Mouse (Mus musculus) heart, postnatal 0 days (tissue): Measurements from ENCODE around the gene Pde11a. TPM values are rescaled to one million over a fixed set of nuclear protein-coding genes. Genes with fewer than 3 reads are reported as not detected.

Source experiments
- ATAC-seq: fragments of 200-750 bp; cut with Nextera tagmentation; 2 replicates; pipeline ENCODE4 v1.8.0; 2017; ENCODE audit warnings: low read depth, moderate number of reproducible peaks, moderate library complexity; ENCODE audit not compliant: insufficient read depth
- DNase-seq: peaks from one replicate; pipeline ENCODE4 v3.0.0-alpha.2; 2016; ENCODE audit warnings: low spot score
- H3K27ac ChIP-seq: fragments of 300-500 bp; sonication (generic); 2 replicates; pipeline ENCODE4 v1.5.1; 2014; ENCODE audit warnings: low read depth, mild to moderate bottlenecking
- H3K27me3 ChIP-seq: fragments of 300-500 bp; sonication (generic); 2 replicates; pipeline ENCODE4 v1.6.1; 2014; ENCODE audit warnings: low read length, mixed read lengths; ENCODE audit not compliant: control insufficient read depth, insufficient read depth
- H3K36me3 ChIP-seq: fragments of 300-500 bp; sonication (generic); replicated peaks from 2 replicates; pipeline ENCODE4 v1.6.1; 2014; ENCODE audit warnings: low read length, mixed read lengths; ENCODE audit not compliant: control insufficient read depth, insufficient read depth
- H3K4me1 ChIP-seq: fragments of 300-500 bp; sonication (generic); 2 replicates; pipeline ENCODE4 v1.6.1; 2014; ENCODE audit warnings: antibody characterized with exemption; ENCODE audit not compliant: control insufficient read depth, insufficient read depth
- H3K4me2 ChIP-seq: fragments of 300-500 bp; sonication (generic); 2 replicates; pipeline ENCODE4 v1.6.1; 2014; ENCODE audit warnings: low read depth, mild to moderate bottlenecking, low read length, moderate library complexity
- H3K4me3 ChIP-seq: fragments of 300-500 bp; sonication (generic); 2 replicates; pipeline ENCODE4 v1.5.1; 2014; ENCODE audit warnings: low read depth, low read length
- H3K9ac ChIP-seq: fragments of 300-500 bp; sonication (generic); replicated peaks from 2 replicates; pipeline ENCODE4 v1.6.1; 2014; ENCODE audit warnings: low read depth, low read length, mixed read lengths
- H3K9me3 ChIP-seq: fragments of 300-500 bp; sonication (generic); replicated peaks from 2 replicates; pipeline ENCODE4 v1.6.1; 2016; ENCODE audit warnings: low read length; ENCODE audit not compliant: control insufficient read depth
- CTCF ChIP-seq: IDR thresholded peaks from 2 replicates; pipeline ENCODE4 v1.5.1; 2016; ENCODE audit warnings: antibody characterized with exemption, control low read depth, low read depth
- EP300 ChIP-seq: IDR thresholded peaks from 2 replicates; pipeline ENCODE4 v1.6.1; 2016; ENCODE audit warnings: antibody characterized with exemption, low read depth
- WGBS: fragments of 180-500 bp; shearing (Covaris S2); extraction: QIAGEN DNeasy Blood & Tissue Kit; methylation state at CpG from one replicate; pipeline ENCODE4 v1.1.7; 2014; 5-methylcytosine and 5-hydroxymethylcytosine counted together
- polyA plus RNA-seq: library from polyadenylated mRNA; unstranded; fragments of >200 nt; fragmentation: Nextera tagmentation; extraction: Ambion mirVana; gene quantifications from 2 replicates; pipeline ENCODE4 v1.2.1, GENCODE M21; 2015
- total RNA-seq: library from RNA; depleted of rRNA; stranded (reverse); fragments of >200 nt; gene quantifications from 2 replicates; pipeline ENCODE4 v1.2.3, GENCODE M21; 2014; ENCODE audit warnings: low replicate concordance

The Pde11a gene
- total and polyA plus RNA-seq, 2 experiments from 2014 or later, result 0.05 TPM; not detected in 1

- 67% methylated on average over 4 of the region's 4 CpGs for whole genome bisulfite sequencing
- 0 out of 2 replicates have a peak, but pooled peaks cover 11% of the 10 kb centered on the region for H3K4me1 ChIP-seq
- no peak overlapping the region for H3K27ac ChIP-seq
- DNase-seq, result no peak
- no peak overlapping the region for H3K4me2 ChIP-seq
- TF ChIP-seq EP300, result no peak
- TF ChIP-seq CTCF, result no peak
- H3K9ac ChIP-seq, result no peak overlapping the region
- no peaks in the 10 kb centered on the region for H3K36me3 ChIP-seq
- H3K4me3 ChIP-seq, result no peak overlapping the region
- H3K27me3 ChIP-seq, result no peaks in the 10 kb centered on the region
- H3K9me3 ChIP-seq, result no peaks in the 10 kb centered on the region
- no peak for ATAC-seq
Measured at GRCm38 (mm10) chr2:76088844-76089243, 249.7 kb downstream of the Pde11a start.

- no peak for TF ChIP-seq EP300
- peaks cover 13% of the 10 kb centered on the region; the same call in 1 of the 2 replicates for H3K4me1 ChIP-seq
- H3K9me3 ChIP-seq, result no peaks in the 10 kb centered on the region
- H3K4me3 ChIP-seq, result no peak overlapping the region
- ATAC-seq, result peak; percentile 36; the same call in 1 of the 2 replicates
- H3K9ac ChIP-seq, result no peak overlapping the region
- no peaks in the 10 kb centered on the region for H3K36me3 ChIP-seq
- no peaks in the 10 kb centered on the region for H3K27me3 ChIP-seq
- H3K27ac ChIP-seq, result no peak overlapping the region
- DNase-seq, result peak; percentile 12
- H3K4me2 ChIP-seq, result no peak overlapping the region
- 28% methylated on average over 5 of the region's 5 CpGs for WGBS
Measured at GRCm38 (mm10) chr2:76088413-76088812, 250.2 kb downstream of the Pde11a start.

- ATAC-seq, result no peak
- Histone ChIP-seq H3K36me3 (no peaks in the 10 kb centered on the region), H3K9ac (no peak overlapping the region), H3K4me3 (no peak overlapping the region), H3K4me2 (no peak overlapping the region), H3K9me3 (no peaks in the 10 kb centered on the region), H3K4me1 (peaks cover 14% of the 10 kb centered on the region; the same call in 1 of the 2 replicates), H3K27me3 (no peaks in the 10 kb centered on the region), H3K27ac (no peak overlapping the region)
- 49% methylated on average over 3 of the region's 3 CpGs for WGBS
- no peak for TF ChIP-seq CTCF
- no peak for TF ChIP-seq EP300
- no peak for DNase-seq
Measured at GRCm38 (mm10) chr2:76087170-76087569, 251.4 kb downstream of the Pde11a start.

- Histone ChIP-seq H3K27me3 (no peaks in the 10 kb centered on the region), H3K27ac (no peak overlapping the region), H3K4me1 (peaks cover 14% of the 10 kb centered on the region; the same call in 1 of the 2 replicates), H3K9ac (no peak overlapping the region), H3K4me2 (no peak overlapping the region), H3K4me3 (no peak overlapping the region), H3K36me3 (no peaks in the 10 kb centered on the region), H3K9me3 (no peaks in the 10 kb centered on the region)
- ATAC-seq, result no peak
- no peak for DNase-seq
- WGBS, result 77% methylated on average over 4 of the region's 4 CpGs
- no peak for TF ChIP-seq EP300
- no peak for TF ChIP-seq CTCF
Measured at GRCm38 (mm10) chr2:76084982-76085381, 253.6 kb downstream of the Pde11a start.

- Histone ChIP-seq H3K9ac (no peak overlapping the region), H3K9me3 (no peaks in the 10 kb centered on the region), H3K4me1 (peaks cover 14% of the 10 kb centered on the region; the same call in 1 of the 2 replicates), H3K4me2 (no peak overlapping the region), H3K27ac (no peak overlapping the region), H3K36me3 (no peaks in the 10 kb centered on the region), H3K4me3 (no peak overlapping the region), H3K27me3 (no peaks in the 10 kb centered on the region)
- ATAC-seq, result peak; percentile 60
- peak; percentile 22 for DNase-seq
- WGBS, result 20% methylated on average over 3 of the region's 3 CpGs
- no peak for TF ChIP-seq CTCF
- no peak for TF ChIP-seq EP300
Measured at GRCm38 (mm10) chr2:76083901-76084300, 254.7 kb downstream of the Pde11a start.

- 91% methylated on average over 2 of the region's 2 CpGs for WGBS
- DNase-seq (no peak), ATAC-seq (no peak)
- no peaks in the 10 kb centered on the region for H3K27me3 ChIP-seq
- no peaks in the 10 kb centered on the region for H3K36me3 ChIP-seq
- no peak overlapping the region for H3K4me3 ChIP-seq
- no peak overlapping the region for H3K4me2 ChIP-seq
- H3K9ac ChIP-seq, result no peak overlapping the region
- no peak for TF ChIP-seq EP300
- TF ChIP-seq CTCF, result no peak
- no peak overlapping the region for H3K27ac ChIP-seq
- no peaks in the 10 kb centered on the region for H3K9me3 ChIP-seq
- peaks cover 12% of the 10 kb centered on the region; the same call in 1 of the 2 replicates for H3K4me1 ChIP-seq
Measured at GRCm38 (mm10) chr2:76083396-76083795, 255.2 kb downstream of the Pde11a start.
